Mouse (Mus musculus): ENCODE results near the gene Sept14.

- TF ChIP-seq POLR2A (IDR thresholded peaks at IDR 0.05; ENCODE audit: borderline replicate concordance, low read depth, low read length) (no peak), CTCF (IDR thresholded peaks at IDR 0.05; ENCODE audit: low read depth, low read length) (no peak)
Measured at GRCm38 (mm10) chr5:129708412-129708811, at the start of gene Sept14.

Measured in bone marrow macrophage, adult 2 months (primary cell).